Mouse (Mus musculus) liver, adult (tissue): ENCODE data around the gene Dhdh.
"Not testable (repeated sequence)": the region's sequence is repeated elsewhere in the genome, so short reads cannot be mapped to it uniquely, and the experiment has no call there.

ENCODE experiments used
- GATA4 ChIP-seq: IDR thresholded peaks from 2 replicates; pipeline ENCODE4 v1.6.1; 2014; ENCODE audit warnings: mild to moderate bottlenecking, low read length; ENCODE audit not compliant: insufficient replicate concordance

The Dhdh gene

DNA sequence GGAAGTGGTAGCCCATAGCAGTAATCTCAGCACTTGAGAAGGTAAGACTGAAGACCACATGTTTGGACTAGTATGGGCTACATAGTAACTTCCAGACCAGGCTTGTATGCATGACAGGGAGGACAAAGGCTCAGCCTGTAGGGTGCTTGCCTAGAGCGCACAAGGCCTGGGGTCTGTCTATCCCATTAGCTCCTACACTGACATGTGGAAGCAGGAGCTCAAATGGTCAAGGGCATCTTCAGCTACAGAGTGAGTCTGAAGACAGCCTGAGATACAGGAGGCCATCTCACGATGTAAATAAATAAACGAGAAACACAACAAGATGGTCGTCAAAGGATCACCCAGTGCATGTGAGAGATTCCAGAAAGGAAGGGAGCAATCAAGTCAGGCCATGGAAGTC lies 26.3 kb downstream of the Dhdh start:
- TF ChIP-seq GATA4, result no peak

DNA sequence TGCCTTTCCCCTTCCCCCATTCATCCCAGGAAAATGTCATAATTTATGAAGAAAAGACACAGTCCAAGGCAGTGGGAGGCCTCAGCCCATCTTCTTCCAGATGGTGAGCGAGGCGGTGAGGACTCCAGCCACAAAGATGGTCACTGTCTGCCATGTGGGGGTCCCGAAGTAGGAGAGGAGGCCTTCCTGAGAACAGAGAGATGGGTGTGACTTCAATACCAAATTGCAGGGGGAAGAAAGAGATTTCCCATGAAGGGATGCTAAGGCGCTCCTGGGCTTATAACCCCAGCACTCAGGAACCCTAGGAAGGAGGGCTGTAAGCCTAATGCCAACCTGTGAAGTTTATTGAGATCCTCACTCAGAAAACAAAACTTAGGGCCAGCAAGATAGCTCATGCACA lies 26.8 kb downstream of the Dhdh start:
- no peak for TF ChIP-seq GATA4

DNA sequence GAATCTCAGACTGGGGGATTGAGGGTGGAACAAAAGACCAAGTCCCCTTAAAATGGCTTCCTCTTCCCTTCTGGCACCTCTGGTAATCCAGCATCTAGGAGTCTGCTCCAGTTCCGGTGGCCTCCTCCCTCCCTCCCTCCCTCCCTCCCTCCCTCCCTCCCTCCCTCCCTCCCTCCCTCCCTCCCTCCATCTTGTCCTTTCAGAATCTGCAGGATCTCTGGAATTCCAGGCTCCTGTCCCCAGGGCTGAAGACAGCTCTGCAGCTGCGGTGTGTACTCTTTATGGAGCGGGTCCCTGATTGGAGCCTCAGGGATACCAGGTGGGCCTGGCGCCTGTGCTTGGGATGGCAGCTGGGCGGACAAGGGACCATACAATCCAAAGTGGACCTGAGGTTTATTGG lies 27.3 kb downstream of the Dhdh start:
- TF ChIP-seq GATA4, result no peak

DNA sequence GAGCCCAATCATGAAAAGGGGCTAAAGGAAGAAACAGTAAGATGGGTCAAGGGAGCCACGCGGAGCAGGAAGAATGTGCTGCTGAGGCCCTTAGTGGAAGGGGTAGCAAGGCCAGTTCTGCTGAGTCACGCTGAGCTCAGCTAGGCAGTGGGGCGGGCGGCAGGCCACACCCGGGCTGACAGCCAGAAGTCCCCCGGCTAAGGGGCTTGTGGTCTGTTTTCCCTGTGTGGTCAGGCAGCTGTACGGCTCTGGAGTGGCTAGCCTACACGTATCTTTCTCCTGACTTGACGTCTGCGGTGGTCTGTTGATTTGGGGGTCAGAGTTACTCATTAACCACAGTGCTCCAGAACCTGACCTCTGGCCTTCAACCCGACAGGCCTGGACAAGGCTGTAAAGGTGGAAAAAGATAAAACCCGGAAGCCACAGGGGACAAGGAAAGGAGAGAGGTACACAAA lies 27.7 kb downstream of the Dhdh start:
- TF ChIP-seq GATA4, result peak; percentile 63; the same call in 1 of the 2 replicates

DNA sequence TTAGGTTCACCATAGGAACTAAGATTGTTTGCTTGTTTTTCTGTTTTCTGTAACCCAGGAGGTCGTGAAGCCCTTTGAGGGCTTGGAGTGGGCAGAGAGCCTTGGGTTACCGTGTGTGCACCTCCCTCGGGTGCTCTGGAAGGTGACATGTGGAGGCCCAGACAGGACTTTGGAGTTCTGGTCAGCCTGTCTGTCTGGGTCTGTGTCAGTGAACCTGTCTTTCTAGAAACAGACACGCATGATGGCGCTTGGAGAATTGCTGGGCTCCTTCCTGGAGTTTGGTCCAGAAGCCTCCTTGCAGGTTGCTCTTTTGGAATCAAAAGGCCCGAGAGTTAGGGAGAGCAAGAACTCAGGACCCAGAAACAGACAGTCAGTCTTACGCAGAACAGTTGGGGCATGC lies 28.2 kb downstream of the Dhdh start:
- no peak for TF ChIP-seq GATA4

DNA sequence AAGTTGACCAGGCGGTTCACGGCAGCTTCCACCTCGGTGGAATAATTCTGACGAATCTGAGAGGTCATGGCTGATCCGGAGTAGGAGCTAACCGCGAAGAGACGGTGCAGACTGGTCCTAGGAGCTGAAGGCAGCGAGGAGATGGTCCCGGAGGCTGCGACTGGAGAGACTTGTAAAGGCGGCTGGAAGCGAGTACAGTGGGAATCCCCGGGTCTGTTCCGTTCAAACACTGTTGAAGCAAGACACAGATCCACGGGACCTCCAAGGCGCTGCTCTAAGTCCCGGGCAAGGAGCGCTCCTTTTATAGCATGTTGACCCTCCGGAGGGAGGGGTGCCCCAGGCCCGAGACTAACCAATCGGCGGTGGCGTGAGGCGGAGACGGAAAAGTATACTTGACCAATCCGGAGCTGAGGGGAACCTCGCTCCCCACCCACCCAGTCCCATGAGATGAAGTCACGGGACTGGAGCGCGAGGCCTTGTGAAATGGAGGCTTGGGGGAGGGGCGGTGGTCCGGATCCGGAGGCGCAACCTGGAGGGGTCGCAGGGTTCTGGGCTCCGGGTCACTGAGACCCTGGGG lies 29.0 kb downstream of the Dhdh start, which contains the start of gene Ftl1:
Gene Ftl1 (minus strand): TSS at position 321 of the 577 bp plus-strand sequence.
- TF ChIP-seq GATA4, result not testable (repeated sequence)

DNA sequence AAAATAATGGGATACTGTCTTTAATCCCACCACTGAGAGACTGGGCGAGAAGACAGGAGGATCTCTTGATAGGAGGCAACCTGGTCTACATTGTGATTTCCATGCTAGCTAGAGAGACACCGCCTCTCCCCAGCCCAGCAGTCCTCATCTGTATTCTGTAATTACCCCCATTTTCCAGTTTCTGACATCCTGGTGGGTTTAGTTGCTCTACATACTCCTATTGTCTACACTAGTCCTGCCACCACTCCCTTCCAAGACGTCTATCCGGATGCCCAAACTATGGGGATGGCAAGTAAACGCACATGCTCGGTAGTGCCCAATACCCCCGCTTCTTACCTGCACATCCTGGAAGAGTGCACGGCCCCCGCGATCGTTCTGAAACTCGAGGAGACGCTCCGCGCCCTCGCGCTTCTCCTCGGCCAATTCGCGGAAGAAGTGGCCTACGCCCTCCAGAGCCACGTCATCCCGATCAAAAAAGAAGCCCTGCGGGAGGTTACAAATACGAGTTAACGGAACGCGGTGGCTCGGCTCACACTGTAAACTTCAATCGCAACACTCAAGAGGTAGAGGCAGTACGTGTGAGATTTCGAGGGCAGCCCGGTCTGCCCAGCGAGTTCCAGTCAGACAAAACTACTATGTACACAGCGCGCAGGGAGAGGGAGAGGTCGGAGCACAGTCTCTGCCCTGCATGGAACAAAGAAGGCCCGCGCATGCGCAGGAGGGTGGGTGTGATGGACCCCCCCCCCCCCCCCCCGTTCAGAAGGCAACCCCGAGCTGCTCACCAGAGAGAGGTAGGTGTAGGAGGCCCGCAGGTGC lies 29.6 kb downstream of the Dhdh start:
- TF ChIP-seq GATA4, result no peak

DNA sequence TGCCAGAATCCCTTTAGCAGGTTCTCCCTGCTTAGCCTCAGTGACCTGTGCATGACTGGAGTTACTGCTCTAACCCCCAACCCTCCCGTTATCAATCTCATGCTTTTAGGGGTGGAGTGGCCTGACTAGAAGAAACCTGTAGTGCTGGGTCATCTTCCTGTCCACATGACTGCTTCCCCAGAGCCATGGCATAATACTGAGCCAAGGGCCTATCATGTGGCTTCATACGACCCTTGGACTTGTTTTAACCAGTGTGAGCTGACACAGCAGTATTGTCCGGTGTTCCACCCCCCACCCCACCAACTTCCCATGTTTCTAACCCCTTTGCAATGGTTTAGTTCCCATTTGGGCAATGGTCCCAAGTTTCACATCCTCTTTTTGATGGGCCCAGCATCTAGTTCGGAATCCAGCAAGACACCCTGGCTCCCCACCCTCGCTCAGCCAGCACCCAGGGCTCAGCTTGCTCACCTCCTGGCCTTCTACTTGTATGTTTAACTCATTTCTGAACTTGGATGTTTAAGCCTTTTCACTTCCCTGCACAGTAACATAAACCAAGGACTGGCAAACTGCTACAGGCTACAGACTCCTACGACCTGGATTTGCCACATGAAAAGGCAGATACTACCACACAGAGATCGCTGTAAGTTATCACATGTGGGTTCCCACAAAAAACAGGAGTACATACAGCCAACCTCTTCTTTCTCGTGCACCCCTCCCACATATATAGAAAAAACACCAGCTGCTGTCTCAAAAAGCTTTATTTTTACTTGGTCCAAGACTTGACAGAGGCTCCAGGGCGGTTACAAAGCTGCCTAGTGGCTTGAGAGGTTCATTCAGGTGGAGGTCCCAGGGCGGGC lies 31.2 kb downstream of the Dhdh start:
- TF ChIP-seq GATA4, result peak; percentile 11; the same call in 1 of the 2 replicates

DNA sequence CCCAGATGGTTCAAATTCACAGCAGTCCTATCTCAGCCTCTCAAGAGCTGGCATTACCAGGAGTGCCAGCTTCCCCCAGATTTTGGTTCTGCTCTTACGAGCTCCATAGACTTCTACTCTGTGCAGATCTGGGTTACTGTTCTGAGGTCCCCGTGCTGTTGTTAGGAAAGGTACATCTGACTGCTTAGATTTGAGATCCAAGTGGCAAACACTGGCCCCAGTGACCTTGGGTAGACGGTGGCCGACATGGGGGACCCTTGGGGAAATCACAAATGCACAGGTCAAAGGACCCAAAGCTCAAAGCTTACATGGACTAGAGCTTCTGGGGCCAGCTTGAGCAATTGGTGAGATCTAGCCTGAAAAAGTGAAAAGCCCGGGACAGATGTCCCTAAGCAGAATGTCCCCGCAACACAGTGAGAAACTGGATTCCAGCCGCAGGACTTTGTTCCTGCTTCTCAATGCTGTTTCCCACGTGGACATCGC lies 31.8 kb downstream of the Dhdh start:
- TF ChIP-seq GATA4, result no peak

DNA sequence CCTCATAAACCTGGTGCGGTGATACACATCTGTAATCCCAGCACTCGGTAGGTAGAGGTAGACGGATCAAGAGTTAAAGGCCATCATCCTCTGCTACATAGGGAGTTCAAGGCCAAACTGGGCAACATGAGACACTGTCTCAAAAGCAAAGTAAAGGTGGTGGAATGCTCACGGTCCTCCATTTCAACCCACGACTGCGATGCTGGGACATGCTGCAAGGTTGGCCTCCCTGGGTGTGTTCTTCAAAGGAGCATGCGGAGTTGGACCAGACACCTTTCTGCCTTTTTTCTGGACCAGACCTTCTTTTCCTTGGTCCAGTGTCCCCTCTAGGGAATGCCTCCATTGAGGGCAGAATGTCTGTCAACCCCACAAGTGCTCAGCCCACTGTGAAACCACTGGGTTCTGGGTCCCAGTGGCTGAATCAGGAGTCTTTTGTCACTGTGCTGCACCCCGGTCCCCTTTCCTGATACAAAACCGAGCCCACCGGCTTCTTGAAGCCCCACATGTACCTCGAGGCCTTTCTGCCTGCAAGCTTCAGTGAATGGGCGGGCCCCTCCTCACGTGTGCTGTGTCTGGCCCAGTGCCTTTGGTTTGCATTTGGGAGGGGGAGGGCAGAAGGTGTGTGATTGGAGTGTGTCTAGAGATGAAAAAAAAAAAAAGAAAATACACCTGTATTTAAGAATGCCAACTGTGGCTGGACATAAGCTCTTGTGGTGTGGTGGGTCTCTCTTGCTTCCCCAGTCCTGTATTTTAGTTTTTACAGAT lies 32.5 kb downstream of the Dhdh start:
- TF ChIP-seq GATA4, result no peak

DNA sequence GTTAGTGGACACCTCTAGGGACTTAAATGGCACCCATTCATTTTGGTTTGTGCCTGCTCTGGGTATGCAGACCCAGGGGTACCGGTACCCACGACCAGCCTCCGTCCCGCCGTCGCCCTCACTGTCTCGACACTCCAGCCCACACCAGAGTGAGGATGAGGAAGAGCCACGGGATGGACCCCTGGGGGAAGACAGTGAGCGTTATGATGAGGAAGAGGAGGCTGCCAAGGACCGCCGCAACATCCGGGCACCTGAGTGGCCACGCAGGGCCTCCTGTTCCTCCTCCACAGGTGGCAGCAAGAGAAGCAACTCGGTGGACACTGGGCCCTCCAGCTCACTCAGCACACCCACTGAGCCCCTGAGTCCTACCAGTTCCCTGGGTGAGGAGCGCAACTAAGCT lies 33.6 kb downstream of the Dhdh start:
- no peak for TF ChIP-seq GATA4

DNA sequence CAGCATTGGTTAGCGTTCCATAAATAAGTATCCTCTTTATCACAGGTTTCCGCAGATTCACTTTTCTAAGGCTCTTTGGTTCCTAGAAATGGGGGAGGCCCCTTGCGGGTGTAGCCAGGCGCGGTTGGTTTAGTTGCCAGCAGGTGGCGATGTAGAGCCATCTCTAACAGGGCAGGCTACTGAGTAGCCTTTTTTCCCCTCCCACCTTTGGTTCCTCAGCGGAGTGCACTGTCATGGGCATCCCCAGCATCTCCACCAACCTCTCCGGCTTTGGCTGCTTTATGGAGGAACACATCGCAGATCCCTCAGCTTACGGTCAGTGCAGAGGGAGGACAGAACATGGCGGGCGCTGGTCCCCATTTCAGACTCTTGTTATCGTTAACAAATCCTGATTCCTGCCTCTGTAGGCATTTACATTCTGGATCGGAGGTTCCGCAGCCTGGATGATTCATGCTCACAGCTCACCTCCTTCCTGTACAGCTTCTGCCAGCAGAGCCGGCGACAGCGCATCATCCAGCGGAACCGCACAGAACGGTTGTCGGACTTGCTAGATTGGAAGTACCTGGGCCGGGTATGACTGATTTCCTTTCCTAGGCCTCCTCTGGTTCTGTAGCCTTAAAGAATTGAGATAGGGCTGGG lies 37.1 kb downstream of the Dhdh start:
- TF ChIP-seq GATA4, result no peak

DNA sequence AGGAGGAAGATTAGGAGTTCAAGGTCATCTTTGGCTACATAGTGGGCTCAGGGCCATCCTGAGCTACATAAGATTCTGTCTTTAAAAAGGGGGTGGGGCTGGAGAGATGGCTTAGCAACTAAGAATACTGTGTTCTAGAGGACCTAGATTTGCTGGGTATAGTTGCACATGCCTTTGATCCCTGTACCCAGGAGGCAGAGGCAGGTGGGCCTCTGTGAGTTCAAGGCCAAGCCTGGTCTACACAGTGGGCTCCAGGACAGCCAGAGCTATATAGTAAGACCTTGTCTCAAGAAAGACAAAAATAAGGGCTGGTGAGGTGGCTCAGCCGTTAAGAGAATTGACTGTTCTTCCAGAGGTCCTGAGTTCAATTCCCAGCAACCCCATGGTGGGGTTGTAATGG lies 38.6 kb downstream of the Dhdh start:
- no peak for TF ChIP-seq GATA4

DNA sequence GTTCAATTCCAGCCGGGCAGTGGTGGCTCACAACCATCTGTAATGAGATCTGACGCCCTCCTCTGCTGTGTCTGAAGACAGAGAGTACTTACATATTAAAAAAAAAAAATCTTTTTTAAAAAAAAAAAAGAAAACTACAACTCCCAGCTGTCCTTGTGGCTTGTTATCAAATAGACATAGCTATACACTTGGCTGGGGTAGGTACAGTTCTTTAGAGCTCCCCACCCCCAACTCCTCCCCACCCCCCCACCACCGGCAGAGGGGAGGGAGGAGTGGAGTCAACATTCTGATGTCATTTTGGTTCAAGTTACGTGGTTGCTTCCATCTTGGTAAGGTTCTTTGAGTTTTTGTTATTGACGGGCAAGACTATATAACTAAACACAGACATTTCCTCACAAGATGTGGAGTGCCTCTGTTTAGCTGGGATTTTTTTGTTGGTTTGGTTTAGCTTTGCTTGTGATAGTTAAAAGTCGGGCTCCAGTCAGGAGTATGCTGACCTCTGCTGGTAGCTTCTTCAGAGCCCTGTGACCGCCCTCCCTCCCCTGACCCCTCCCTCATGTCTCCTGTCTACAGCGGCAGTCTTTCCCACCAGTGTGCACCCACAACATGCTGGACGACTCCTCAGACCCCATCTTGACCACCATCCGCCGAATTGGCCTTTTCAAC lies 41.1 kb downstream of the Dhdh start:
- TF ChIP-seq GATA4, result no peak
